Mouse (Mus musculus) E14TG2a.4 (cell line): ENCODE results near the gene Carns1.

Source experiments
- CTCF ChIP-seq: conservative IDR thresholded peaks from 2 replicates; pipeline ENCODE4 v1.5.1; 2014; ENCODE audit warnings: low read length
- POU5F1 ChIP-seq: IDR thresholded peaks from 2 replicates; pipeline ENCODE4 v1.6.1; 2014; ENCODE audit warnings: low read length, borderline replicate concordance

GRCm38 (mm10) chr19:4203604-4204326 is 28.5 kb upstream of the Carns1 start:
- TF ChIP-seq CTCF (no peak), POU5F1 (no peak)
